Mouse (Mus musculus) layer of hippocampus, postnatal 25 days (tissue): ENCODE measurements around the gene Ctps. TPM values are rescaled to one million over a fixed set of nuclear protein-coding genes. Genes with fewer than 3 reads are reported as not detected.

ENCODE experiments used
- total RNA-seq, 2 experiments: library from RNA; stranded (reverse); gene quantifications; 2 replicates each; pipeline ENCODE4 v1.2.3; 2021

The Ctps gene
- total RNA-seq, 2 experiments from 2014 or later, result 40.1 to 41.7 TPM

Other genes starting within 250 kb of the Ctps start
- gene Scmh1, start 165.0 kb downstream of the Ctps start, total RNA-seq, result 100 to 1,000 TPM in 1 of 2 experiments, 10 to 100 TPM in 1; 92.6 to 106 TPM
- gene Slfnl1, start 38.0 kb downstream of the Ctps start, total RNA-seq, result under 1 TPM; 0.25 to 0.33 TPM
- not detected for gene Gm8439, start 18.5 kb upstream of the Ctps start, total RNA-seq
- gene Cited4, start 96.3 kb upstream of the Ctps start, total RNA-seq, result 1 to 10 TPM; 1.8 to 2.8 TPM
- gene Kcnq4, start 178.3 kb upstream of the Ctps start, total RNA-seq, result 1 to 10 TPM; 4.8 to 6.2 TPM